Mouse (Mus musculus): Measurements from ENCODE around the gene Cuedc1. TPM values are rescaled to one million over a fixed set of nuclear protein-coding genes. Genes with fewer than 3 reads are reported as not detected.

The Cuedc1 gene
- polyA plus RNA-seq, 1 experiment from 2014 or later = 37.8 TPM

GRCm38 (mm10) chr11:88159389-88159788 lies 61.5 kb downstream of the Cuedc1 start:
- Histone ChIP-seq H3K4me2 (replicated peaks) (no peak overlapping the region), H3K36me3 (replicated peaks; ENCODE audit: control insufficient read depth, insufficient read depth) (no peaks in the 10 kb centered on the region), H3K27ac (0 out of 2 replicates have a peak overlapping the region, but pooled peaks have one; percentile 26), H3K9ac (no peak overlapping the region), H3K4me3 (replicated peaks; ENCODE audit: low read length) (no peak overlapping the region), H3K4me1 (replicated peaks; ENCODE audit: control insufficient read depth, insufficient read depth, low read length) (peaks cover 43% of the 10 kb centered on the region), H3K9me3 (ENCODE audit: control insufficient read depth, low read length) (no peaks in the 10 kb centered on the region), H3K27me3 (ENCODE audit: control insufficient read depth, insufficient read depth, low read length) (no peaks in the 10 kb centered on the region)
- WGBS = 69% methylated on average over 11 of the region's 11 CpGs
- no peak for DNase-seq (ENCODE audit: low spot score)
- no peak for ATAC-seq (ENCODE audit: low FRiP score)

GRCm38 (mm10) chr11:88160316-88160715 lies 62.5 kb downstream of the Cuedc1 start:
- H3K9me3 ChIP-seq (ENCODE audit: control insufficient read depth, low read length) = no peaks in the 10 kb centered on the region
- 42% methylated on average over 5 of the region's 5 CpGs for WGBS
- no peaks in the 10 kb centered on the region for H3K27me3 ChIP-seq (ENCODE audit: control insufficient read depth, insufficient read depth, low read length)
- no peaks in the 10 kb centered on the region for H3K36me3 ChIP-seq (replicated peaks; ENCODE audit: control insufficient read depth, insufficient read depth)
- no peak overlapping the region for H3K4me3 ChIP-seq (replicated peaks; ENCODE audit: low read length)
- DNase-seq (ENCODE audit: low spot score) (no peak), ATAC-seq (ENCODE audit: low FRiP score) (no peak)
- peak overlapping the region; percentile 90 for H3K27ac ChIP-seq
- peak overlapping the region; percentile 65; the same call in 1 of the 2 replicates for H3K9ac ChIP-seq
- H3K4me2 ChIP-seq (replicated peaks) = peak overlapping the region; percentile 69
- H3K4me1 ChIP-seq (replicated peaks; ENCODE audit: control insufficient read depth, insufficient read depth, low read length) = peaks cover 46% of the 10 kb centered on the region

DNA sequence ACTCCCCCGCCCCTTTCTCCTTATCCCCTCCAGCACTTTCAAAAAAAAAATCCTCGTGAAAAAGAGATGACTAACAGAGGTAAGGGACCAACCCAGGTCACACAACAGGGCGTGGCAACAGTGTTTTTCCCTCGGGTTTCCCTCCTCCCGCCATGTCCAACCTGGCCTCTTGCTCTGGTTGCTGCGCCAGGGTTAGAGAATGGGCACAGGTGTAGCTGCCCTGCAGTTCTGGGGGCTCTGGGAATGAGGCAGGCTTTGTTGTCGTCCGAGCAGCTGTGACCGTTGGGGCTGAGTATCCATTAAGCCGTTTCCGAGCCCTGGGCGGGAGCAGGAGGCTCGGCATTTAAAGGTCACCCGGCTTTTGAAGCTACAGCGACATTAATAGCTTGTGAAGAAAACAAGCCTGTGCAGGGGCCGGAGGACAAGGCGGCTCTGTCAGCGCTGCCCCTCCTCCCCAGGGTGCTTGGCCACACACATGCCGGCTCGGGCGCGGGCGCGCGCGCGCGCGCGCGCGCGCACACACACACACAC lies 63.3 kb downstream of the Cuedc1 start:
- Histone ChIP-seq H3K4me1 (replicated peaks; ENCODE audit: control insufficient read depth, insufficient read depth, low read length) (peaks cover 40% of the 10 kb centered on the region), H3K27ac (peak overlapping the region; percentile 90), H3K9ac (peak overlapping the region; percentile 65), H3K4me2 (replicated peaks) (peak overlapping the region; percentile 69), H3K4me3 (replicated peaks; ENCODE audit: low read length) (peak overlapping the region; percentile 34), H3K36me3 (replicated peaks; ENCODE audit: control insufficient read depth, insufficient read depth) (no peaks in the 10 kb centered on the region), H3K9me3 (ENCODE audit: control insufficient read depth, low read length) (no peaks in the 10 kb centered on the region), H3K27me3 (ENCODE audit: control insufficient read depth, insufficient read depth, low read length) (no peaks in the 10 kb centered on the region)
- 1% methylated on average over 18 of the region's 33 CpGs for WGBS
- DNase-seq (ENCODE audit: low spot score) (peak; percentile 75), ATAC-seq (ENCODE audit: low FRiP score) (peak; percentile 67)

DNA sequence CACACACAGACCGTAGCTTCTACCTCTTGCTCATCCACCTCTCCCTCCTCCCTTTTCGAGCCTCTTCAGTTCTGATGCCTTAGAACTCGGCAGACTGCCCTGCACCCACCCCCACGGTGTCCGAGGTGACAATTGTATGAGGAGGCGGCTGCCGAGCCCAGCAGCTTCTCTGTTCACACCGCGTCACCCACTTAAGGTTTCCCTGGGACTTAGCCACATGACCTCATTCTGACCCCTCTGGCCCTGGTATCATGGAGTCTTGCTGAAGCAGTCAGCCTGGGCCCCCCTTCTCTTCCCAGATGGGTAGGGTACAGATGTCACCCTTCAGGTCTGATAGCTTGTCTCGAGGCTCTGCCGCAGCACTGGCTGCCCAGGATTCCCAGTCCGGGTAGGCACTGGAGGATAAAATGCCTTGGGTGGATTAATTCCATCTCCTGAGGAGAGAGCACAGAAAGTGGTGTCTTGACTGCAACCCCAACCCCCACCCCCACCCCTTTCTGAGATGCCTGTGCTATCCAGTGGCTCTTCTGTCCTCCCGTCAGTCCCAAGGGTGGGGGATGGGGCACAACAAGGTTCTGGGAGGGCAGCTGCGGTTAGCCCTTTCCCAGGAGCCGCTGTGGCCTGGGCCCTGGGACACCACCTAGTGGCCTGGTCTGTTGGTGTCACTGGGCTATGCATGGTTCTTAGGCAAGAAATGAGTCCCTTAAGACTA lies 63.9 kb downstream of the Cuedc1 start:
- ATAC-seq (ENCODE audit: low FRiP score) (peak; percentile 59), DNase-seq (ENCODE audit: low spot score) (peak; percentile 72)
- 1% methylated on average over 13 of the region's 15 CpGs for WGBS
- Histone ChIP-seq H3K36me3 (replicated peaks; ENCODE audit: control insufficient read depth, insufficient read depth) (no peaks in the 10 kb centered on the region), H3K9me3 (ENCODE audit: control insufficient read depth, low read length) (no peaks in the 10 kb centered on the region), H3K27me3 (ENCODE audit: control insufficient read depth, insufficient read depth, low read length) (no peaks in the 10 kb centered on the region), H3K9ac (peak overlapping the region; percentile 65), H3K27ac (peak overlapping the region; percentile 90), H3K4me2 (replicated peaks) (peak overlapping the region; percentile 69), H3K4me1 (replicated peaks; ENCODE audit: control insufficient read depth, insufficient read depth, low read length) (peaks cover 33% of the 10 kb centered on the region), H3K4me3 (replicated peaks; ENCODE audit: low read length) (peak overlapping the region; percentile 34)

DNA sequence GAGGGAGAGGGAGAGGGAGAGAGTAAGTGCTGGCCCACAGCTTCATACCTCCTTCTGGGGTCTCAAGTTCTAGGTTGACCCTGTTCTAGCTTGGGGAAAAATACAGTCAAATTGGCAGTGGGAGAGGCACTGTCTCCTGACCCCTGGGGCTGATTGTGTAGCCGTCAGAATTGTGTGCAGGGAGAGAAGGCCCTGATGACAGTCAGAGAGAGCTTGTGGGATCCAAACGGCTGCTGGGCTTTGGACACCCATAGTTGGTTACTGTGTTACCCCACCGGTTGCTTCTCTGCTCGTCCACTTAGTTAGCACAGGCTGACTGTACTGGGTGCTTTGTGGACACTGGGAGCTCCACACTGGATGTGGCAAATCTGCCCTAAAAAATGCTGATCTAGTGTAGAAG lies 64.9 kb downstream of the Cuedc1 start:
- no peak overlapping the region for H3K9ac ChIP-seq
- no peak overlapping the region for H3K4me2 ChIP-seq (replicated peaks)
- H3K36me3 ChIP-seq (replicated peaks; ENCODE audit: control insufficient read depth, insufficient read depth) = no peaks in the 10 kb centered on the region
- H3K9me3 ChIP-seq (ENCODE audit: control insufficient read depth, low read length) = no peaks in the 10 kb centered on the region
- DNase-seq (ENCODE audit: low spot score) (no peak), ATAC-seq (ENCODE audit: low FRiP score) (no peak)
- H3K4me3 ChIP-seq (replicated peaks; ENCODE audit: low read length) = no peak overlapping the region
- 50% methylated on average over 4 of the region's 4 CpGs for WGBS
- H3K27me3 ChIP-seq (ENCODE audit: control insufficient read depth, insufficient read depth, low read length) = no peaks in the 10 kb centered on the region
- no peak overlapping the region for H3K27ac ChIP-seq
- peaks cover 32% of the 10 kb centered on the region for H3K4me1 ChIP-seq (replicated peaks; ENCODE audit: control insufficient read depth, insufficient read depth, low read length)

DNA sequence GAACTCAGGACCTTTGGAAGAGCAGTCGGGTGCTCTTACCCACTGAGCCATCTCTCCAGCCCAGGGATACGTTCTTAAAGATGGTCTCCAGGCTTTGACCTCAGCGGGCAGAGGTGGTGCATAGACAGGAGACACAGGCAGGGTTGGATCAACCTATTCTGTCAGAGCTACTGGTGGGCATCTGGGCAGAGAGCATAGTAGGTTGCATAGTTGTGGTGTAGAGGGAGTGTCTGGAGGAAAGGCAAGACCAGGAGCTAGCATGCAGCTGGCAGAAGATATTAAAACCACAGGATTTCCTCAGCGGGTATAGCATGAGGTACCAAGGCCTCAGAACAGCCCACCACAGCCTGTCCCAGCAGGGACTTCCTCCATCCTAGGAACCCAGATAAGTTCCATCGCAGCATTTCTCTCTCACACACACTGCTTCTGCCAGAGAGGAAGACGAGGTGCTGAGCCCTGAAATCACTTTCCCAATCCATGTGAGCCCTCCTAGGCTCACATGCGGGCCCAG lies 66.4 kb downstream of the Cuedc1 start:
- Histone ChIP-seq H3K4me3 (replicated peaks; ENCODE audit: low read length) (no peak overlapping the region), H3K4me1 (replicated peaks; ENCODE audit: control insufficient read depth, insufficient read depth, low read length) (peaks cover 28% of the 10 kb centered on the region), H3K4me2 (replicated peaks) (no peak overlapping the region), H3K9ac (no peak overlapping the region), H3K9me3 (ENCODE audit: control insufficient read depth, low read length) (no peaks in the 10 kb centered on the region), H3K36me3 (replicated peaks; ENCODE audit: control insufficient read depth, insufficient read depth) (no peaks in the 10 kb centered on the region), H3K27me3 (ENCODE audit: control insufficient read depth, insufficient read depth, low read length) (no peaks in the 10 kb centered on the region), H3K27ac (no peak overlapping the region)
- DNase-seq (ENCODE audit: low spot score) (no peak), ATAC-seq (ENCODE audit: low FRiP score) (no peak)
- 84% methylated on average over 7 of the region's 7 CpGs for WGBS

DNA sequence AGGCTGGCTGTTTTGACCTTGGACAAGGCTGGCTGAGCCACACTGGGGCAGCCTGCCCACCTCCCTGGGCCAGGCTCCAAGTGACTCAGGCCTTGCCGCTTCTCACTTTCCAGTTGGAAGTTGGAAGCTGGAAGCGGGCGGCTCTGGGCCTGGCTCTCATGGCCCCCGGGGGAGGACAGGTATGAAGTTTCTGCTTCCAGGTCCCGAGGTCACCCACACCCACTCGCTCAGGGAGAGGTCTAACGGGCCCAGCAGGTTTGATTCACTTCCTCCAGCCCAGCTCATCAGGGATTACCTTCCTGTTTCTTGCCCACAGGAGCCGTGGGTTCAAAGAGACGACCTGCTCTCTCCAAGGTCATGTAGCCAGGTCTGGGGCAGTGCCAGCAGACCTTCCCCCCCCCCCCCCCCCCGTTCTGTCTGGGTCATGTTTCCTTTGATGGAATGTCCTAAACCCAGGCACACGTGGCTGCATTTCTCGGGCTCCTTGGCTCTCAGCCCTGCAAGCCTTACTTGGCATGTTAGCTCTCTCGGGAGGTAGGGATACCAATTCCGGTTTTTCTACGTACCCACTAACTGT lies 67.0 kb downstream of the Cuedc1 start:
- Histone ChIP-seq H3K27ac (no peak overlapping the region), H3K9ac (no peak overlapping the region), H3K4me3 (replicated peaks; ENCODE audit: low read length) (no peak overlapping the region), H3K36me3 (replicated peaks; ENCODE audit: control insufficient read depth, insufficient read depth) (no peaks in the 10 kb centered on the region), H3K9me3 (ENCODE audit: control insufficient read depth, low read length) (no peaks in the 10 kb centered on the region), H3K4me2 (replicated peaks) (no peak overlapping the region), H3K27me3 (ENCODE audit: control insufficient read depth, insufficient read depth, low read length) (no peaks in the 10 kb centered on the region), H3K4me1 (replicated peaks; ENCODE audit: control insufficient read depth, insufficient read depth, low read length) (peaks cover 32% of the 10 kb centered on the region)
- no peak for ATAC-seq (ENCODE audit: low FRiP score)
- 47% methylated on average over 15 of the region's 15 CpGs for WGBS
- DNase-seq (ENCODE audit: low spot score) = no peak

DNA sequence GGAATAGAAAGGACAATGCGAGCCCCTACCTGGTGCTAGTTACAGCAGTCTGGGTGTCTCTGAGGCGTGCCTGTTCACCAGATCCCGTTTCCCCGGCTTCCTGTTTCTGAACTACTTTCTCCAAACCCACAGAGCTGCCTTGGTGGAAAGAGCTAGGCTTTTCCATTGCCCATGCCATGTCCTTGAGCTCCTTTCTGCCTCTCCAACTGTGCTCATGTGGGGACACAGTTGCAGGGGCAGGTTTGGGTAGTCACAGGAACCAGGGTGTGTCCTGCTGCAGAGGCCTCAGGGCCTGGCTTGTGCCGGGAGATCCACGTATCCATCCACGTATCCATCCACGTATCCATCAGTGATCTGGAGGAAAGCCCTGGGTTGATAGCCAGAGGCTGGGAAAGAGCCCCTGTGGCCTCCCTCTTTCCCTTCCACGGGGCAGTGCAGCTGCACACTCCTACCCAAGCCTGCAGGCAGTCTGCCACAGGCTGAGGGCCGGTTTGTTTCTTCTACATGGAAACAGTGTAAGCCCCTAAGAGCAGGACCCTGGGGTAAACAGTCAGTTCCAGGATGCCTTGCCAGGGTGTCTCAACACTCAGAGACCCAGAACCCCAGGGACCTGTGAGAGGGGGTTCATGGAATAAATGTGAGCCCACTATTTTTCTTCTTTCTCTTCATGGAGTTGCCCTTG lies 68.0 kb downstream of the Cuedc1 start:
- H3K36me3 ChIP-seq (replicated peaks; ENCODE audit: control insufficient read depth, insufficient read depth) = no peaks in the 10 kb centered on the region
- peaks cover 23% of the 10 kb centered on the region for H3K4me1 ChIP-seq (replicated peaks; ENCODE audit: control insufficient read depth, insufficient read depth, low read length)
- ATAC-seq (ENCODE audit: low FRiP score) = no peak
- WGBS = 66% methylated on average over 10 of the region's 10 CpGs
- H3K27me3 ChIP-seq (ENCODE audit: control insufficient read depth, insufficient read depth, low read length) = no peaks in the 10 kb centered on the region
- no peak overlapping the region for H3K27ac ChIP-seq
- no peak overlapping the region for H3K4me2 ChIP-seq (replicated peaks)
- H3K4me3 ChIP-seq (replicated peaks; ENCODE audit: low read length) = no peak overlapping the region
- H3K9me3 ChIP-seq (ENCODE audit: control insufficient read depth, low read length) = no peaks in the 10 kb centered on the region
- no peak for DNase-seq (ENCODE audit: low spot score)
- no peak overlapping the region for H3K9ac ChIP-seq

GRCm38 (mm10) chr11:88166471-88166870 lies 68.6 kb downstream of the Cuedc1 start:
- Histone ChIP-seq H3K27me3 (ENCODE audit: control insufficient read depth, insufficient read depth, low read length) (no peaks in the 10 kb centered on the region), H3K4me1 (replicated peaks; ENCODE audit: control insufficient read depth, insufficient read depth, low read length) (peaks cover 19% of the 10 kb centered on the region), H3K9me3 (ENCODE audit: control insufficient read depth, low read length) (no peaks in the 10 kb centered on the region), H3K4me2 (replicated peaks) (no peak overlapping the region), H3K9ac (no peak overlapping the region), H3K27ac (no peak overlapping the region), H3K4me3 (replicated peaks; ENCODE audit: low read length) (no peak overlapping the region), H3K36me3 (replicated peaks; ENCODE audit: control insufficient read depth, insufficient read depth) (no peaks in the 10 kb centered on the region)
- DNase-seq (ENCODE audit: low spot score) = no peak
- 79% methylated on average over 7 of the region's 7 CpGs for WGBS
- no peak for ATAC-seq (ENCODE audit: low FRiP score)

All from hindbrain, embryonic 14.5 days (tissue).